In the genomic region with DNA sequence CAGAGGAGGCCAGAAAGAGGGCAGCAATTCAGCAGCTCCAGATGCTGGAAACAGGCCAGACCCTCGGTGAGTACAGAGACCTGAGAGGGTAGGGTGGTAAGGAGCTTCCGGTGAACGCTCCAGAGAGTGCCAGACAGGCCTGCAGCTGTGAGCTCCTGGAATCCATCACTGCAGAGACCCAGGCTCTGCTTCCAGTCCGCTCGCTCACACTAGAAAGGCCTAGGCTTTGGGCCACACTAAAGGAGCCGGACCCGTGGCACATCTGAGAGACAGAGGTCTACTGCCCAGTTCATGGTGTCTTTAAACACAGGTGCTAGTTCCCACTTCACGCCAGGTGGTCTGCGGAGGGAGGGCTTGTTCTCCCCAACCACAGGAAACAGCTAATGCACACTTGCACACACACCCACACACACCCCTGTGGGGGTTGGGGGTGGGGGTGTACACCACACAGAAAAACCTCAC, we compare ENCODE assay signal across 11 mouse cellular contexts. TPM values are rescaled to one million over a fixed set of nuclear protein-coding genes. Genes with fewer than 3 reads are reported as not detected.
DNase-seq lines count a peak whose midpoint lies in the region; ATAC-seq and TF ChIP-seq lines count a peak whose summit lies in the region.
"Had no signal": no experiment of that assay in that cellular context is flagged by ENCODE, and none has a peak within 500 bp of the region (broad histone marks: within the 10 kb centered on the region; RNA-seq: fewer than 3 reads in every experiment).

No protein-coding gene starts in this region.

- H3K4me3 ChIP-seq in liver, embryonic 14.5 days (ENCODE audit: insufficient read depth in 1 of 2, low read depth in 2 of 2, low read length in 2 of 2), result no peak overlapping the region
- no peak overlapping the region for H3K4me3 ChIP-seq in liver, embryonic 11.5 days (ENCODE audit: low read depth, low read length)
- H3K4me3 ChIP-seq in embryonic facial prominence, embryonic 14.5 days (ENCODE audit: low read depth, low read length), result no peak overlapping the region
- H3K4me3 ChIP-seq: heart, adult 2 months; limb, embryonic 15.5 days; neural tube, embryonic 12.5 days had no signal

- ATAC-seq in liver, embryonic 14.5 days (ENCODE audit: insufficient read depth), result no peak
- ATAC-seq in liver, embryonic 11.5 days (replicated peaks; ENCODE audit: low FRiP score), result no peak
- 0 out of 2 replicates have a peak, but pooled peaks have one; percentile 39 for ATAC-seq in embryonic facial prominence, embryonic 14.5 days (ENCODE audit: low read depth)
- no peak for ATAC-seq in frontal cortex, adult (ENCODE audit: low TSS enrichment)

- 73% methylated on average over 9 of the region's 9 CpGs for WGBS in liver, embryonic 14.5 days (ENCODE audit: insufficient replicate concordance)
- WGBS in liver, embryonic 11.5 days, result 70% methylated on average over 9 of the region's 9 CpGs
- WGBS in embryonic facial prominence, embryonic 14.5 days, result 51% methylated on average over 9 of the region's 9 CpGs

- TF ChIP-seq EP300 in liver, embryonic 14.5 days (IDR thresholded peaks at IDR 0.05; ENCODE audit: low read depth), result no peak

- 0 out of 2 replicates have a peak, but pooled peaks have one; percentile 3 for TF ChIP-seq CTCF in liver, embryonic 14.5 days (IDR thresholded peaks at IDR 0.05; ENCODE audit: low read depth)

- no peaks in the 10 kb centered on the region for H3K9me3 ChIP-seq in liver, embryonic 14.5 days (ENCODE audit: control insufficient read depth, low read length)
- no peaks in the 10 kb centered on the region for H3K9me3 ChIP-seq in liver, embryonic 11.5 days (ENCODE audit: control insufficient read depth, low read length)
- no peaks in the 10 kb centered on the region for H3K9me3 ChIP-seq in embryonic facial prominence, embryonic 14.5 days (ENCODE audit: control insufficient read depth, low read length)
- H3K9me3 ChIP-seq: limb, embryonic 15.5 days; neural tube, embryonic 12.5 days had no signal

- no peaks in the 10 kb centered on the region for H3K36me3 ChIP-seq in liver, embryonic 14.5 days (replicated peaks; ENCODE audit: control insufficient read depth, insufficient read depth, low read depth)
- no peaks in the 10 kb centered on the region for H3K36me3 ChIP-seq in liver, embryonic 11.5 days (ENCODE audit: control insufficient read depth, insufficient read depth, low read length)
- no peaks in the 10 kb centered on the region for H3K36me3 ChIP-seq in embryonic facial prominence, embryonic 14.5 days (ENCODE audit: control insufficient read depth, insufficient read depth, low read length)
- H3K36me3 ChIP-seq: limb, embryonic 15.5 days; neural tube, embryonic 12.5 days had no signal

- peaks cover 13 to 27% of the 10 kb centered on the region in 2 experiments for H3K4me1 ChIP-seq in liver, embryonic 14.5 days (replicated peaks; ENCODE audit: control insufficient read depth in 2 of 2, insufficient read depth in 2 of 2, low read length in 1 of 2)
- H3K4me1 ChIP-seq in liver, embryonic 11.5 days (replicated peaks; ENCODE audit: control insufficient read depth, insufficient read depth, low read length), result peaks cover 60% of the 10 kb centered on the region
- H3K4me1 ChIP-seq in embryonic facial prominence, embryonic 14.5 days (ENCODE audit: control insufficient read depth, insufficient read depth, low read length), result peaks cover 38% of the 10 kb centered on the region

- no peak overlapping the region for H3K27ac ChIP-seq in liver, embryonic 14.5 days
- no peak overlapping the region for H3K27ac ChIP-seq in liver, embryonic 11.5 days (ENCODE audit: low read depth, low read length)
- H3K27ac ChIP-seq in embryonic facial prominence, embryonic 14.5 days (replicated peaks; ENCODE audit: low read depth, low read length), result no peak overlapping the region
- H3K27ac ChIP-seq: heart, adult 2 months; limb, embryonic 15.5 days; neural tube, embryonic 12.5 days had no signal

- H3K4me2 ChIP-seq in liver, embryonic 14.5 days (ENCODE audit: low read depth), result no peak overlapping the region
- H3K4me2 ChIP-seq in liver, embryonic 11.5 days, result no peak overlapping the region
- H3K4me2 ChIP-seq in embryonic facial prominence, embryonic 14.5 days (ENCODE audit: low read depth, low read length), result no peak overlapping the region
- H3K4me2 ChIP-seq: limb, embryonic 15.5 days; neural tube, embryonic 12.5 days had no signal

- H3K9ac ChIP-seq in liver, embryonic 14.5 days (replicated peaks), result no peak overlapping the region
- no peak overlapping the region for H3K9ac ChIP-seq in liver, embryonic 11.5 days (ENCODE audit: low read depth, low read length)
- H3K9ac ChIP-seq in embryonic facial prominence, embryonic 14.5 days (ENCODE audit: low read depth, low read length), result no peak overlapping the region
- H3K9ac ChIP-seq: limb, embryonic 15.5 days; neural tube, embryonic 12.5 days had no signal

- no peaks in the 10 kb centered on the region for H3K27me3 ChIP-seq in liver, embryonic 14.5 days (ENCODE audit: control insufficient read depth, insufficient read depth, low read length)
- no peaks in the 10 kb centered on the region for H3K27me3 ChIP-seq in liver, embryonic 11.5 days (replicated peaks; ENCODE audit: control insufficient read depth, insufficient read depth, low read length)
- no peaks in the 10 kb centered on the region for H3K27me3 ChIP-seq in embryonic facial prominence, embryonic 14.5 days (replicated peaks; ENCODE audit: control insufficient read depth, insufficient read depth, low read length)
- H3K27me3 ChIP-seq: limb, embryonic 15.5 days; neural tube, embryonic 12.5 days had no signal

- no peak for DNase-seq in liver, embryonic 14.5 days (ENCODE audit: low read depth in 3 of 3, low spot score in 3 of 3)
- no peak for DNase-seq in liver, embryonic 11.5 days (ENCODE audit: low spot score)
- DNase-seq in embryonic facial prominence, embryonic 14.5 days (ENCODE audit: low spot score), result peak; percentile 48
- peak; percentile 42 for DNase-seq in lung, postnatal 10 days
- DNase-seq in thymus, postnatal 36 days, result peak; percentile 83 to 87
- DNase-seq in ovary, postnatal 36 days (ENCODE audit: low spot score), result no peak
- DNase-seq: adrenal gland, adult 8-10 months had no signal

RNA-seq across cellular contexts. Expression of a gene that starts 39.9 kb away (rescaled TPM):
- polyA plus RNA-seq in liver, embryonic 14.5 days (2012; rRNA removed), result 15.3 and 17.6 TPM in 2 replicates
- polyA plus RNA-seq in liver, embryonic 14.5 days (2014; fragmentation: Nextera tagmentation; extraction: Ambion mirVana), result 42.6 and 43.4 TPM in 2 replicates
- 144 and 156 TPM in 2 replicates for polyA plus RNA-seq in liver, embryonic 11.5 days (2014; fragmentation: Nextera tagmentation; extraction: Ambion mirVana)
- 54.8 and 56.2 TPM in 2 replicates for polyA plus RNA-seq in embryonic facial prominence, embryonic 14.5 days (2014; fragmentation: Nextera tagmentation; extraction: Ambion mirVana)

Comparison
In these comparisons a context has a peak if more than half of its experiments do, and no peak if none do; other contexts are left out.
1. DNase-seq: peak in embryonic facial prominence, embryonic 14.5 days (single experiment), lung, postnatal 10 days (single experiment) and thymus, postnatal 36 days (2 of 2); none in liver, embryonic 14.5 days (0 of 3), liver, embryonic 11.5 days (single experiment) and ovary, postnatal 36 days (single experiment).